Mouse (Mus musculus) right cerebral cortex, postnatal 4 days (tissue): Measurements from ENCODE around the gene Rbp7.
A peak's percentile ranks its signal among the peaks of the same experiment; 100 is the strongest.

ENCODE experiments used
- DNase-seq: peaks from one replicate; pipeline ENCODE4 v3.0.0-alpha.2; 2022

Rbp7 gene

GRCm38 (mm10) chr4:149404640-149405465 lies 49.9 kb downstream of the Rbp7 start:
- DNase-seq: peak; percentile 52

DNA sequence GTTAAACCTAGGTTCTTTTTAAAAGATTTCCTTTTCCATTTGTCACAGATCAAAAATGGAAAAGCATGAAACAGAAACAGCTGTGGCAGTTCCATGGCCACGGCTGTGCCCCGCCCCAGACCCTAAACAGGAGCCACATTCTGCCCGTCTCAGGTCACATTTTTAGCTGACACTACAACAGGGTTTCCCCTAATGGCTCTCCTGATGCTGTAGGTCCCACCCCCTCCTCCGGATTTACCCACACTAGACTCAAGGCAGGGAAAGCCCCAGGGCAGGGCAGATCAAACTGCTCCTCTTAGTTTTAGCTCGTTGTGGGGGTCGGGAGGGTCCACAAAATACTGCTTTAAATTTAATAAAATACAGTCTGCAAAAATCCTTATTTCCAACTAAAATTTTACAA lies 51.7 kb downstream of the Rbp7 start:
- no peak for DNase-seq

- DNase-seq: no peak
Measured at GRCm38 (mm10) chr4:149401591-149401982, 53.2 kb downstream of the Rbp7 start.

- DNase-seq: no peak
Measured at GRCm38 (mm10) chr4:149400878-149401590, 53.7 kb downstream of the Rbp7 start.
